Mouse (Mus musculus) large intestine, adult 2 months (tissue): ENCODE results near the gene Cdc14b. TPM values are rescaled to one million over a fixed set of nuclear protein-coding genes. Genes with fewer than 3 reads are reported as not detected.
A peak's percentile ranks its signal among the peaks of the same experiment; 100 is the strongest.

Source experiments
- DNase-seq: peaks from one replicate; pipeline ENCODE4 v3.0.0-alpha.2; 2012; ENCODE audit warnings: low read depth, low spot score
- WGBS: fragments of 180-500 bp; shearing (Covaris S2); methylation state at CpG from one replicate; pipeline ENCODE4 v1.1.7; 2018; 5-methylcytosine and 5-hydroxymethylcytosine counted together
- polyA plus RNA-seq: library from polyadenylated mRNA; depleted of rRNA; stranded (reverse); fragments of >200 nt; gene quantifications from 2 replicates; pipeline ENCODE4 v1.2.3, GENCODE M21; 2012

The Cdc14b gene
- polyA plus RNA-seq, 1 experiment: 2.3 TPM

DNA sequence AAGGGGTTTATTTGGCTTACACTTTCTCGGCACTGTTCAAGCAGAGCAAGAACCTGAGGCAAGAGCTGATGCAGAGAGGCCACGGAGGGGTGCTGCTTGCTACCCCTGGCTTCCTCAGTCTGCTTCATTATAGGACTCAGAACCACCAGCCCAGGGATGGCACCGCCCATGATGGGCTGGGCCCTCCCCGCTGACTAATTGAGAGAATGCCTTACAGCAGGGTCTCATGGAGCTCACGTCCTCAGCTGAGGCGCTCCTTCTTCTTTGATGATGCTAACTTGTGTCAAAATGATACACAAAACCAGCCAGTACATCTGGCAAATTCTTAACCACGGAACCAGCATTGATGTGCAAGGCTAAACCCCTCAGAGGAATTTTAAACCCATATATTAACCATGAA is 34.5 kb downstream of the Cdc14b start:
- WGBS: 79% methylated on average over 7 of the region's 7 CpGs
- DNase-seq: no peak

DNA sequence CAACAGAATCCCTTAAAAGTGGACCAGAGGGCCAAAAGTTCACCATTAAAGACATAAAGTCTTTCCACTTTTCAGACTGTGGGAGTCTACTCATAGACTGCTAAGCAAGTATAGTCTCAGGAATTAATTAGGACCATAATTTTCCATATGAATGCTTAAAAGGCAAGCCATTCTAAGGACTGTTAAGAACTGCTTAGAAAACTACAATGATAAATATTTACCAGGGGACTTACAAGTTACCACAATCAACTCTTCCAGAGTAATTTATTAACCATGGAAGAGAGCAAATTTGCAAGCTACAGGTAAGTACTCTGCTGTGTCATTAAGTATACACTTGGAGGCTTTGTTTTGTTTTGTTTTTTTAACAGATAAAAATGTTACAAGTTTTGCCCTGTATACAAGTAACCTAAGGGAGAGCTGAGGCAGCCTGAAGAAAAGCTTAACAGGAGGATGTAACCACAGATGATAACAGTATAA is 37.4 kb downstream of the Cdc14b start:
- no peak for DNase-seq

GRCm38 (mm10) chr13:64237000-64237680 is 38.0 kb downstream of the Cdc14b start:
- 46% methylated on average over 4 of the region's 4 CpGs for WGBS
- DNase-seq: no peak

GRCm38 (mm10) chr13:64235777-64236176 is 39.3 kb downstream of the Cdc14b start:
- WGBS: 76% methylated on average over 3 of the region's 3 CpGs
- no peak for DNase-seq

GRCm38 (mm10) chr13:64235062-64235715 is 39.9 kb downstream of the Cdc14b start:
- WGBS: 70% methylated on average over 4 of the region's 4 CpGs
- no peak for DNase-seq

DNA sequence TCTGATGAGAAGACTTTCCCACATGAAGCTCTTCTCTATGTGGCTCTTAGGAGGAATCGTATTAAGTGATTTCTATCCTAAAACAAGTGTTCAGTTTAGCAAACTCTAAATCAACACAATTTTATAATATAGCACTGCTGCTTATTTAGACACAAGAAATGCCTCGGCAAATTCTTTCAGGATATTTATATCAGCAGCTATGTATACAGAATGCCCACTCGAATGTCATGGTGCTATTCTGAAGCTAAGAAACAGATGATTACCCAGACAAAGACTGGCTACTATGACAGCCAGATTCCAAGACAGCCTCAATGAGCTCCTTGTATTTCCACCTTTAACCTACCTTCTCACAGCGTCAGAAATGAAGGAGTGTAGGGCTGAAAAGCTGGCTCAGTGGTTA is 42.0 kb downstream of the Cdc14b start:
- no peak for DNase-seq
- WGBS: 83% methylated on average over 4 of the region's 4 CpGs

GRCm38 (mm10) chr13:64226725-64227124 is 48.4 kb downstream of the Cdc14b start:
- DNase-seq: no peak
- WGBS: 75% methylated on average over 4 of the region's 4 CpGs

- 87% methylated on average over 3 of the region's 3 CpGs for WGBS
- no peak for DNase-seq
Observed at GRCm38 (mm10) chr13:64225738-64226137, 49.4 kb downstream of the Cdc14b start.

GRCm38 (mm10) chr13:64214891-64215290 is 60.2 kb downstream of the Cdc14b start:
- 80% methylated on average over 5 of the region's 5 CpGs for WGBS
- DNase-seq: no peak

DNA sequence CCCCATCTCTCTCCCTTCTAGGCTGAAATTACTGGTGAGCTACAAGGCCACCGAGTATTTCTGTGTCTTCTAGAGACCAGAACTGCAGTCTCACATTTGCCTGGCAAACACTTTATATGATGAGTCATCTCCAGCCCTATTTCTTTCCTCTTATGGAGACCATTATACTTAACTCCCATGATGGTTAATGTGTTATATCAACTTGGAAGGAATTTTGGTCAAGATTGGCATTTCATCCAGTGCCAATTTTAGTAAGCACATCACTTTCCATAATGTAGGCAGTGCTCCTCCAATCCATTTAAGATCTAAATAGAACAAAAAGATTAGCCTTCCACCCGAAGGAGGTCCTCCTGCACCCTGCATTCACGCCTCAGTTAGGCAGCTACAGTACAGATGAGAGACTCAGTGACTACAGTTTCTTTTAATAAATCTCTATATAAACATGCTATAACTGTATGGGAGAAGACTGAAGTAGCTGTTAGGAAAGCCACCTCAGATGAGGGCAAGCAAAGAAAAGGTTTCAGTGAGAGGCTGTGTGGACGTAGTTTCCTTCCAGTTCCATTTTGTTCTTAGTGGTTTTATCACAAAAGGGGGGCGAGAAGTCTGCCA is 63.0 kb downstream of the Cdc14b start:
- no peak for DNase-seq
- 71% methylated on average over 5 of the region's 5 CpGs for WGBS

GRCm38 (mm10) chr13:64208146-64208545 is 66.9 kb downstream of the Cdc14b start:
- 93% methylated on average over 6 of the region's 6 CpGs for WGBS
- DNase-seq: no peak

DNA sequence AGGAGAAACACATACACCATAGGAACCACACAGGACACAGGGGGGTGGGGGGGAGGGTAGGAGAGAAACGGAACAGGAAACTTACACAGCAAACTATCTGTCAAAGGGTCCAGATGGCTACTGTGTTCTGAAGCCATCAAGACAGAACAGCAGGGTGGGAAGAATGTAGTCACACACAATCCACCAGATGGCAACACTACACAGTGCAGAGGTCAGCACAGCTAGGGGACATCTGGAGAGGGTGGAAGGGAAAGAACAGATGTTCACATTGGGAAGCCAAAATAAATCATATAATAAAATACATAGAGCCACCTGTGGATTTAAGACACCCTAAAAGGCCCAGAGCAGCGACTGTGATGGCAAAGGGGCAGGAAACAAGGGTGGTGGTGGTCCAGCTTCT is 69.9 kb downstream of the Cdc14b start:
- WGBS: 58% methylated on average over 2 of the region's 2 CpGs
- peak; percentile 27 for DNase-seq

GRCm38 (mm10) chr13:64204726-64205125 is 70.4 kb downstream of the Cdc14b start:
- 63% methylated on average over 2 of the region's 2 CpGs for WGBS
- no peak for DNase-seq

DNA sequence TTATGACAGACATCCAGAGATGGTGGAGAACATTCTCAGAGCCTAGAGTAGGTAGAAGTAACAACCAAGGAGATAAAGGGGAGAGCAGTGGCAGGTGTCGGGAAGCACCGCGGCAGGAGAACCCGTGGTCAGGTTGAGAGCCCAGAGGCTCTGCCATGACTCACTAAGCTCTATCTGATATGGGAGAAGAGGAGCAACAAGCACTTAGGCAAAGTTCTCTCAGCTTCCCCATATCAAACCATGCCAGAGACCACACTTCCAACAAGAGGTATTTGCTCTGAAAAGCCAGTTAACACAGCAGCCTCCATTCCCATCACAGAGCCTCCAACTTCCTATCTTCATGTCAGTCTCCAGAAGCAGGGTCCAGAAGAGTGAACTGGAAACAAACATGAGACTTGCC is 74.2 kb downstream of the Cdc14b start:
- no peak for DNase-seq
- WGBS: 96% methylated on average over 4 of the region's 4 CpGs

- DNase-seq: no peak
- 84% methylated on average over 4 of the region's 4 CpGs for WGBS
Observed at GRCm38 (mm10) chr13:64198310-64198709, 76.8 kb downstream of the Cdc14b start.

GRCm38 (mm10) chr13:64197899-64198298 is 77.2 kb downstream of the Cdc14b start:
- no peak for DNase-seq
- 42% methylated on average over 6 of the region's 6 CpGs for WGBS

GRCm38 (mm10) chr13:64187065-64187464 is 88.0 kb downstream of the Cdc14b start:
- DNase-seq: no peak

- no peak for DNase-seq
- WGBS: 93% methylated on average over 4 of the region's 4 CpGs
Observed at GRCm38 (mm10) chr13:64186516-64186915, 88.6 kb downstream of the Cdc14b start.

DNA sequence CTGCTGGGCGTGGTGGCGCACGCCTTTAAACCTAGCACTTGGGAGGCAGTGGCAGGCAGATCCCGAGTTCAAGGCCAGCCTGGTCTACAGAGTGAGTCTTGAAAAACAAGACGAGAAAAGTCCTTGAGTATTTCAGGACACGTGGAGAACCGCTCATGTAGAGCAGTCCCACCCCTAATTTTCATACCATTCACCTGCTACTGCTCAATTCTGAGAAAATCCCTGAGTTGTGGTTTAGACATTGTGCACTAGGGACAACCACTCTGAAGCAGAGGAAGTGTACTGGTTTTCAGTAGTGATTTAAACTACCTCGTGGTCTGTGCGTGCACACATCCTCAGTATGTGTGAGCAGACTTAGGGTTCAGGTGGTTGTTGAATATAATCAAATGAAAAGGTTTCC is 89.5 kb downstream of the Cdc14b start:
- WGBS: 83% methylated on average over 9 of the region's 9 CpGs

GRCm38 (mm10) chr13:64185176-64185575 is 89.9 kb downstream of the Cdc14b start:
- WGBS: 52% methylated on average over 7 of the region's 7 CpGs
- no peak for DNase-seq

More for the DNA sequence above, 89.5 kb downstream of the Cdc14b start:
- no peak for DNase-seq

DNA sequence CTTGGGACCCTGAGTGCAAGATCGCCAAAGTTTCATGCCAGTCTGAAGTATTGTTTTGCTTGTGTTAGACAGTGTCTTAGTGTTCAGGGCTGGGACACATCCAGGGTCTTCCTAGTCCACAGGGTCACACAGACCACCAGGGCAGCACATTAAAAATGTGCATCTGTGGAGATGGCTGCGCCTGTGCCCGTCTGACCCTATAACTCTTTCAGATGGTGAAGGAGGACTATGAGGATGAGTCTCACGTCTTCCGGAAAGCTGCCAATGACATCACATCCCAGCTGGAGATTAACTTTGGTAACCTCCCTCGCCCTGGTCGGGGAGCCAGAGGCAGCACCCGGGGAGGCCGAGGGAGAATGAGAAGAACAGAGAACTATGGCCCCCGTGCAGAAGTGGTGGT is 90.7 kb downstream of the Cdc14b start:
- no peak for DNase-seq
- 85% methylated on average over 10 of the region's 10 CpGs for WGBS
